Mouse (Mus musculus): ENCODE data around the gene Chst4. TPM values are rescaled to one million over a fixed set of nuclear protein-coding genes. Genes with fewer than 3 reads are reported as not detected.

Gene Chst4
- polyA plus RNA-seq, 1 experiment = 0.18 TPM

- H3K27me3 ChIP-seq (ENCODE audit: control insufficient read depth, insufficient read depth, low read length) = no peaks in the 10 kb centered on the region
- WGBS = 77% methylated on average over 26 of the region's 26 CpGs
- no peak for DNase-seq (ENCODE audit: low read depth in 1 of 2, low spot score in 2 of 2)
- H3K4me1 ChIP-seq (ENCODE audit: control insufficient read depth, insufficient read depth, insufficient read length) = no peaks in the 10 kb centered on the region
- no peak overlapping the region for H3K27ac ChIP-seq (ENCODE audit: insufficient read depth, low read length)
- H3K36me3 ChIP-seq (ENCODE audit: control insufficient read depth, insufficient read depth, low read length) = no peaks in the 10 kb centered on the region
- H3K4me3 ChIP-seq (ENCODE audit: extremely low read depth, insufficient read depth, insufficient read length) = no peak overlapping the region
- no peak for TF ChIP-seq CTCF (IDR thresholded peaks at IDR 0.05; ENCODE audit: extremely low read depth, insufficient read depth, insufficient read length, insufficient replicate concordance)
- no peak for TF ChIP-seq POLR2A (IDR thresholded peaks at IDR 0.05; ENCODE audit: low read depth, low read length)
These were observed 31.1 kb downstream of the Chst4 start for GRCm38 (mm10) chr8:110008228-110008994.

- Histone ChIP-seq H3K4me3 (ENCODE audit: extremely low read depth, insufficient read depth, insufficient read length) (no peak overlapping the region), H3K36me3 (ENCODE audit: control insufficient read depth, insufficient read depth, low read length) (no peaks in the 10 kb centered on the region), H3K27me3 (ENCODE audit: control insufficient read depth, insufficient read depth, low read length) (no peaks in the 10 kb centered on the region), H3K27ac (ENCODE audit: insufficient read depth, low read length) (no peak overlapping the region), H3K4me1 (ENCODE audit: control insufficient read depth, insufficient read depth, insufficient read length) (no peaks in the 10 kb centered on the region)
- 79% methylated on average over 17 of the region's 17 CpGs for WGBS
- TF ChIP-seq CTCF (IDR thresholded peaks at IDR 0.05; ENCODE audit: extremely low read depth, insufficient read depth, insufficient read length, insufficient replicate concordance) (no peak), POLR2A (IDR thresholded peaks at IDR 0.05; ENCODE audit: low read depth, low read length) (no peak)
- no peak for DNase-seq (ENCODE audit: low read depth in 1 of 2, low spot score in 2 of 2)
These were observed 33.1 kb downstream of the Chst4 start for GRCm38 (mm10) chr8:110006312-110007023.

DNA sequence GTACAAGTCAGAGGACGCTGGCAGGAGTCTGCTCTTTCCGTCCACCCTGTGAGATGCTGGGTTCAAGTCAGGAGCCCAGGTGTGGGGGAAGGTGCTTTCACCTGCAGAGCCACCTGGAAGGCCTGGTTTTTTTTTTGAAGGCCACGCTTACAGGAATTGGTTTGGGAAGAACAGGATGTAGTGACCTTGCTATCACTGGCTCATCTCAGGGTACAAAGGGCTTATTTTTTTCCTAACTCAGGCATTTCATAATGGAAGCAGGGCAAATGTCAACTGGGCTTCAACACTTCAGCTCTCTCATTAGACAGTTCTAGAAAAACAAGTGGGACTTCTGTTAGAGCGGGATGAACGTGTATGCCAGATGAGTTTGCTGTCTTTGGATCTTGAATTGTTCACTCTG lies 35.2 kb downstream of the Chst4 start:
- no peaks in the 10 kb centered on the region for H3K4me1 ChIP-seq (ENCODE audit: control insufficient read depth, insufficient read depth, insufficient read length)
- H3K27ac ChIP-seq (ENCODE audit: insufficient read depth, low read length) = no peak overlapping the region
- WGBS = 82% methylated on average over 5 of the region's 5 CpGs
- DNase-seq (ENCODE audit: low read depth in 1 of 2, low spot score in 2 of 2) = no peak
- no peaks in the 10 kb centered on the region for H3K36me3 ChIP-seq (ENCODE audit: control insufficient read depth, insufficient read depth, low read length)
- no peak for TF ChIP-seq POLR2A (IDR thresholded peaks at IDR 0.05; ENCODE audit: low read depth, low read length)
- TF ChIP-seq CTCF (IDR thresholded peaks at IDR 0.05; ENCODE audit: extremely low read depth, insufficient read depth, insufficient read length, insufficient replicate concordance) = no peak
- H3K4me3 ChIP-seq (ENCODE audit: extremely low read depth, insufficient read depth, insufficient read length) = no peak overlapping the region
- no peaks in the 10 kb centered on the region for H3K27me3 ChIP-seq (ENCODE audit: control insufficient read depth, insufficient read depth, low read length)

GRCm38 (mm10) chr8:110002953-110003352 lies 36.6 kb downstream of the Chst4 start:
- no peak overlapping the region for H3K4me3 ChIP-seq (ENCODE audit: extremely low read depth, insufficient read depth, insufficient read length)
- no peak for DNase-seq (ENCODE audit: low read depth in 1 of 2, low spot score in 2 of 2)
- WGBS = 51% methylated on average over 9 of the region's 9 CpGs
- TF ChIP-seq POLR2A (IDR thresholded peaks at IDR 0.05; ENCODE audit: low read depth, low read length) (no peak), CTCF (IDR thresholded peaks at IDR 0.05; ENCODE audit: extremely low read depth, insufficient read depth, insufficient read length, insufficient replicate concordance) (peak; percentile 28; the same call in 1 of the 2 replicates)
- H3K36me3 ChIP-seq (ENCODE audit: control insufficient read depth, insufficient read depth, low read length) = no peaks in the 10 kb centered on the region
- no peaks in the 10 kb centered on the region for H3K4me1 ChIP-seq (ENCODE audit: control insufficient read depth, insufficient read depth, insufficient read length)
- H3K27me3 ChIP-seq (ENCODE audit: control insufficient read depth, insufficient read depth, low read length) = no peaks in the 10 kb centered on the region
- no peak overlapping the region for H3K27ac ChIP-seq (ENCODE audit: insufficient read depth, low read length)

DNA sequence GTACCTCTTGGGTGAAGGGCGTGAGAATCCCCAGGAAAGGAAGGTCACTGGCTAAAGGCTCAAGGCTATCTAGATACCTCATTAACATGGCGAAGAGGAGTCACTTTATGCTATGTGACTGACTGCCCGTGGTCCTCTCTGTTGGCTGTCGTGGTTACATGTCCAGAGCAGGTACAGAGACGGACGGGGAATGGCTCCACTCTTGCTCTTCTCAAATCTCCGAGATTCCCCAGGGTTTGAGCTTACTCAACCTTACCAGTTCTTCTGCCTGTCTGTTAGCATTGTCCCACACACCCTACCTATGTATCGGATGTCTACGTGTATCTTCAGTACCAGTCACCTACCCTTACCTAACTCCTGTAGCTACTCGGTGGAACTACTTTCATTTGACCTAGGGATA lies 39.6 kb downstream of the Chst4 start:
- whole genome bisulfite sequencing = 87% methylated on average over 10 of the region's 10 CpGs
- H3K27me3 ChIP-seq (ENCODE audit: control insufficient read depth, insufficient read depth, low read length) = no peaks in the 10 kb centered on the region
- H3K36me3 ChIP-seq (ENCODE audit: control insufficient read depth, insufficient read depth, low read length) = no peaks in the 10 kb centered on the region
- no peak overlapping the region for H3K27ac ChIP-seq (ENCODE audit: insufficient read depth, low read length)
- TF ChIP-seq CTCF (IDR thresholded peaks at IDR 0.05; ENCODE audit: extremely low read depth, insufficient read depth, insufficient read length, insufficient replicate concordance) (no peak), POLR2A (IDR thresholded peaks at IDR 0.05; ENCODE audit: low read depth, low read length) (no peak)
- no peak for DNase-seq (ENCODE audit: low read depth in 1 of 2, low spot score in 2 of 2)
- no peak overlapping the region for H3K4me3 ChIP-seq (ENCODE audit: extremely low read depth, insufficient read depth, insufficient read length)
- no peaks in the 10 kb centered on the region for H3K4me1 ChIP-seq (ENCODE audit: control insufficient read depth, insufficient read depth, insufficient read length)

DNA sequence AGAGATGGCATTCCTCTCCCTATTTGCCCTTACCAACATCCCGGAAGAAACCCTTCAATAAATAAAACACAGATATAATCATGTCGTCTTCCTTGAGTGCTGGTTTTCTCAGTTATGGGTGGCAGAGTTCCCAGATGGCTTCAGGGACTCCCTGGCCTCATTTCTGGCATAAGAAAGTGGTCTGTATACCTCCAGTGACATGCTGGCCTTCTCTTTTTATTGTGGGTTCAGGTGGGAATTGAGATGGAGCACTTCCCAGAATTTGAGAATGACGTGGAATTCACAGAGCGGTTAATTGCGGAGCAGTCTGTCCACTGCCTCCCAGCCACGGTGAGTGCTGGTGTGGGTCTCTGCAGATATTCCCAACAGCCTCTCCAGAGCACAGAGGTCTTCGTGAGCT lies 41.5 kb downstream of the Chst4 start:
- H3K4me3 ChIP-seq (ENCODE audit: extremely low read depth, insufficient read depth, insufficient read length) = no peak overlapping the region
- 81% methylated on average over 7 of the region's 7 CpGs for WGBS
- H3K36me3 ChIP-seq (ENCODE audit: control insufficient read depth, insufficient read depth, low read length) = no peaks in the 10 kb centered on the region
- H3K27me3 ChIP-seq (ENCODE audit: control insufficient read depth, insufficient read depth, low read length) = no peaks in the 10 kb centered on the region
- no peak overlapping the region for H3K27ac ChIP-seq (ENCODE audit: insufficient read depth, low read length)
- DNase-seq (ENCODE audit: low read depth in 1 of 2, low spot score in 2 of 2) = no peak
- no peak for TF ChIP-seq CTCF (IDR thresholded peaks at IDR 0.05; ENCODE audit: extremely low read depth, insufficient read depth, insufficient read length, insufficient replicate concordance)
- no peak for TF ChIP-seq POLR2A (IDR thresholded peaks at IDR 0.05; ENCODE audit: low read depth, low read length)
- no peaks in the 10 kb centered on the region for H3K4me1 ChIP-seq (ENCODE audit: control insufficient read depth, insufficient read depth, insufficient read length)

DNA sequence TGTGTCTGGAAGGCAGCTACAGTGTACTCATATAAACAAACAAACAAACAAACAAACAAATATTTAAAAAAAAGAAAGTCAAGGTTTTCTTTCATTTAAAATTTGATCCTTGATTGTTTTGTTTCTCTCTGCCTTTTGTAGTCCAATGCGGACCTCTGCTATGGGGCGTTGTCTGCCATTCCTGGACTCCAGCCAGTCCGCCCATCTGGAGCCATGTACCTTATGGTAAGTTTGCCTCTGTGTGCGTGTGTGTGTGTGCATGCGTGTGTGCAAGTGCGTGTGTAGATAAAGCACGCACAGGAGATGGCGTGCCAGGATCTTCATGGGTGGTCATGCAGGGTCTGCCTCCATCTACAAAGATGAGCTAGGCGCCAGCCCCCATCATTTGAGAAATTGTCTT lies 42.2 kb downstream of the Chst4 start:
- 92% methylated on average over 9 of the region's 9 CpGs for WGBS
- H3K27me3 ChIP-seq (ENCODE audit: control insufficient read depth, insufficient read depth, low read length) = no peaks in the 10 kb centered on the region
- H3K4me3 ChIP-seq (ENCODE audit: extremely low read depth, insufficient read depth, insufficient read length) = no peak overlapping the region
- no peak for DNase-seq (ENCODE audit: low read depth in 1 of 2, low spot score in 2 of 2)
- H3K4me1 ChIP-seq (ENCODE audit: control insufficient read depth, insufficient read depth, insufficient read length) = no peaks in the 10 kb centered on the region
- no peak overlapping the region for H3K27ac ChIP-seq (ENCODE audit: insufficient read depth, low read length)
- TF ChIP-seq POLR2A (IDR thresholded peaks at IDR 0.05; ENCODE audit: low read depth, low read length) (no peak), CTCF (IDR thresholded peaks at IDR 0.05; ENCODE audit: extremely low read depth, insufficient read depth, insufficient read length, insufficient replicate concordance) (no peak)
- H3K36me3 ChIP-seq (ENCODE audit: control insufficient read depth, insufficient read depth, low read length) = no peaks in the 10 kb centered on the region
